Mouse (Mus musculus): ENCODE results near the gene Tmem176b.

DNA sequence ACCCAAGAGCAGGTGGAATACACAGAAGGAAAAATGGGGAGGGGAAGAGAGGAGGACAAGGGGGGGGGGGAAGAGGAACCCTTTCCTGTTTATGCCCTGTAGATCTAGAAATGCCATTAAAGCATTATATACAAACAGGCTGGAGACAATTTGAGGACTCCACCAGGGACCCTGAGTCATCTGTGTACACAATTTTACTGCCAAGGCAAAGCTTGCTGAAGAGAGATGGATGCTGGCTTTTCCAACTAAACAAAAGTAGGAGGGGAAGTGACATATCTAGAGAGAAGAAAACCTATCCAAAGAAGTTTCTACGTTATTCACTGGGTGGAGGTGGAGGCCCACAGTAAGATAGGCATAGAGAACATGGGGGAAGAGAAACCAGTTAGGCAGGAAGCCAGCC, 11.1 kb downstream of the Tmem176b start:
- TF ChIP-seq POLR2A (IDR thresholded peaks at IDR 0.05; ENCODE audit: borderline replicate concordance, insufficient read depth, low read length) (no peak), CTCF (IDR thresholded peaks at IDR 0.05; ENCODE audit: borderline replicate concordance, insufficient read depth, low read depth, low read length) (no peak)
